Mouse (Mus musculus): ENCODE results near the gene Kcnk18.

- TF ChIP-seq CTCF (IDR thresholded peaks at IDR 0.05; ENCODE audit: insufficient read depth, low read length) (no peak), POLR2A (IDR thresholded peaks at IDR 0.05; ENCODE audit: borderline replicate concordance, extremely low read depth, low read depth, low read length) (no peak)
These were observed 46.0 kb downstream of the Kcnk18 start for GRCm38 (mm10) chr19:59264838-59265532.

Data from lung, adult 2 months (tissue).